Mouse (Mus musculus): ENCODE measurements around the gene Hipk2. TPM values are rescaled to one million over a fixed set of nuclear protein-coding genes. Genes with fewer than 3 reads are reported as not detected.

The Hipk2 gene
- polyA plus RNA-seq, 1 experiment from 2014 or later, result 16.0 TPM

DNA sequence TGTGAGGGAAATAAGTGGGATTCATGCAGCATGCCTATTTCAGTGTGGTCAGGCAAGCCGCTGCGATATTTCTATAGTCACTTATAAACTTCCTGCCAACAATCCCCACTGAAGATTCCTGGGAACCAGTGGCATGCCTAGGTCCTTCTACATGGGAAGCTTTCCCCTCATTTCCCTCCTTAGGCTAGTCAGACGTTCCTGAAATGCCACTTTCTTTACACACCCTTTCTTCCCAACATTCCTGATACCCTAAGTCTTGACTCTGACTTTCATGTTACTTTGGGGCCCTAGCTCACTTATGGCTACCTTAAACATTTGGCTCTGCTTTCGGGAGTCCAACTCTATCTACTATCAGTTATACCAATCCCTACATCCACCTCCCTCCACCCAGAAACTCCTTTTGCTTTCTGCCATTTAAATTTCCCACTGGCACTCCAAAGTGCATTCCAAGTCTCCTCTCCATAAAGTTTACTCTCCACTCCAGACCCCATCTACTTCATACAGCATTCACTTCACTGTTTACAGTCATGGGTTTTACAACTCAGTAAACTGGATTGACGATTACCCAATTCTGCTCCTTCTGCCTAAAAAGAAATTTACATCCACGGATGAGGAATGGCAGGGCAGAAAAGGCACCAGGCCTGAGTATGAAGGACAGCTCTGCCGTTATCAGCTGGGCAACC lies 103.0 kb downstream of the Hipk2 start:
- Histone ChIP-seq H3K27me3 (replicated peaks; ENCODE audit: control insufficient read depth, insufficient read depth, low read length) (no peaks in the 10 kb centered on the region), H3K4me3 (ENCODE audit: low read depth, low read length) (no peak overlapping the region), H3K9me3 (replicated peaks; ENCODE audit: control insufficient read depth, low read length) (no peaks in the 10 kb centered on the region), H3K4me1 (ENCODE audit: control insufficient read depth, insufficient read depth, low read length) (no peaks in the 10 kb centered on the region), H3K27ac (ENCODE audit: low read depth, low read length) (no peak overlapping the region), H3K9ac (ENCODE audit: low read length) (no peak overlapping the region), H3K36me3 (ENCODE audit: control insufficient read depth, insufficient read depth, low read length) (no peaks in the 10 kb centered on the region), H3K4me2 (ENCODE audit: low read length) (no peak overlapping the region)
- whole genome bisulfite sequencing, result 90% methylated on average over 7 of the region's 7 CpGs
- no peak for DNase-seq (ENCODE audit: low spot score)
- ATAC-seq, result no peak

DNA sequence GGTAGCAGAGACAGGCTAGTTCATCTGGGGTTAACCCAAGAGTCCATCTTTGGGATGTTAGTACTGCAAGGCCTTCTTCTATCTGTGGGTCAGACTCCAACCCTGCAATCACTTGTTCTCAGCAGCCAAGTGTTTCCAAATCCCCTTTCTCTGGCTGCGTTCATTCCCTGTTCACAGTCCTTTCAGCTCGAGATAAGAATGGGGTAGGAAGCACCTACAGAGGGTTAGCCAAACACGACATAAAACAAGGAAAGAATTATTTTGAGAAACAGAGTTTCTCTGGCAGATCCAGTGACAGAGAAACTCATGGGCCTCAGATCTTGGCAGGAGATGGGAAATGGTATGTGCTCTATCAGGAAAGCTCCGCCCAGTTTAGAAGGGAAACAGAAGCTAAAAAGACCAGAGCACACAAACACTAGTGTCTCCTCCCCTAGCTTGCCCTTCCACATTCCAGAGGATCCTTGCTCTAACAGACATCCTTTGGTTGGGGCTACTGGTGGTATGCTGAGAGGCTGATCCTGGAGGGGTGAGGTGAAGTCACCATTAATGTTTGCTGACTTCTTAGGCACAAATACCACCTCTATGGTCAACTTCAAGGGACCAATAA lies 104.8 kb downstream of the Hipk2 start:
- Histone ChIP-seq H3K9ac (ENCODE audit: low read length) (no peak overlapping the region), H3K27ac (ENCODE audit: low read depth, low read length) (no peak overlapping the region), H3K4me3 (ENCODE audit: low read depth, low read length) (no peak overlapping the region), H3K4me2 (ENCODE audit: low read length) (no peak overlapping the region), H3K36me3 (ENCODE audit: control insufficient read depth, insufficient read depth, low read length) (no peaks in the 10 kb centered on the region), H3K9me3 (replicated peaks; ENCODE audit: control insufficient read depth, low read length) (no peaks in the 10 kb centered on the region), H3K27me3 (replicated peaks; ENCODE audit: control insufficient read depth, insufficient read depth, low read length) (no peaks in the 10 kb centered on the region), H3K4me1 (ENCODE audit: control insufficient read depth, insufficient read depth, low read length) (no peaks in the 10 kb centered on the region)
- no peak for DNase-seq (ENCODE audit: low spot score)
- WGBS, result 79% methylated on average over 4 of the region's 4 CpGs
- no peak for ATAC-seq

DNA sequence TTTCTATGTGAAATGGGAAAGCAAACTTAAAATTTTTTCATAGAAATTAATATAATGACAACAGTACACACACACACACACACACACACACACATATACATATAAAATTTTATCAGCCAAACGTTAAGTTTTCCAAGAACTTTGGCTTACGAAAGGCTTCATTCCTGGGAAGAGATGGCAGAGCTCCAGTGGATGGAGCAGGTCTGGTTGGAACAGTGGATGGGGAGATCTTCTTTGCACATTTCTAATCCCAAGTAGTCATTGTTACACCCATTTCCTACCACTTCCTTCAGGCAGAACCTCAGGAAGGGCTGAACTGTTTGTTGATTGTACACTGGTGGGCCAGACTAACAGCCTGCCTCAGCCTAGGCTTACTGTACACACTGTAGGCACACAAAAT lies 106.3 kb downstream of the Hipk2 start:
- 96% methylated on average over 2 of the region's 2 CpGs for WGBS
- H3K9ac ChIP-seq (ENCODE audit: low read length), result no peak overlapping the region
- H3K36me3 ChIP-seq (ENCODE audit: control insufficient read depth, insufficient read depth, low read length), result no peaks in the 10 kb centered on the region
- no peaks in the 10 kb centered on the region for H3K9me3 ChIP-seq (replicated peaks; ENCODE audit: control insufficient read depth, low read length)
- H3K4me1 ChIP-seq (ENCODE audit: control insufficient read depth, insufficient read depth, low read length), result no peaks in the 10 kb centered on the region
- no peaks in the 10 kb centered on the region for H3K27me3 ChIP-seq (replicated peaks; ENCODE audit: control insufficient read depth, insufficient read depth, low read length)
- ATAC-seq (no peak), DNase-seq (ENCODE audit: low spot score) (no peak)
- no peak overlapping the region for H3K4me2 ChIP-seq (ENCODE audit: low read length)
- no peak overlapping the region for H3K4me3 ChIP-seq (ENCODE audit: low read depth, low read length)
- no peak overlapping the region for H3K27ac ChIP-seq (ENCODE audit: low read depth, low read length)

- DNase-seq (ENCODE audit: low spot score) (peak; percentile 30), ATAC-seq (no peak)
- Histone ChIP-seq H3K4me3 (ENCODE audit: low read depth, low read length) (no peak overlapping the region), H3K9ac (ENCODE audit: low read length) (no peak overlapping the region), H3K9me3 (replicated peaks; ENCODE audit: control insufficient read depth, low read length) (no peaks in the 10 kb centered on the region), H3K36me3 (ENCODE audit: control insufficient read depth, insufficient read depth, low read length) (no peaks in the 10 kb centered on the region), H3K27me3 (replicated peaks; ENCODE audit: control insufficient read depth, insufficient read depth, low read length) (no peaks in the 10 kb centered on the region), H3K4me1 (ENCODE audit: control insufficient read depth, insufficient read depth, low read length) (peaks cover 14% of the 10 kb centered on the region), H3K27ac (ENCODE audit: low read depth, low read length) (no peak overlapping the region), H3K4me2 (ENCODE audit: low read length) (no peak overlapping the region)
- 62% methylated on average over 6 of the region's 6 CpGs for WGBS
Measured at GRCm38 (mm10) chr6:38762588-38763265, 113.2 kb downstream of the Hipk2 start.

- DNase-seq (ENCODE audit: low spot score) (no peak), ATAC-seq (no peak)
- Histone ChIP-seq H3K4me3 (ENCODE audit: low read depth, low read length) (no peak overlapping the region), H3K4me2 (ENCODE audit: low read length) (no peak overlapping the region), H3K36me3 (ENCODE audit: control insufficient read depth, insufficient read depth, low read length) (no peaks in the 10 kb centered on the region), H3K9ac (ENCODE audit: low read length) (no peak overlapping the region), H3K27ac (ENCODE audit: low read depth, low read length) (no peak overlapping the region), H3K4me1 (ENCODE audit: control insufficient read depth, insufficient read depth, low read length) (peaks cover 14% of the 10 kb centered on the region), H3K9me3 (replicated peaks; ENCODE audit: control insufficient read depth, low read length) (no peaks in the 10 kb centered on the region), H3K27me3 (replicated peaks; ENCODE audit: control insufficient read depth, insufficient read depth, low read length) (no peaks in the 10 kb centered on the region)
- 42% methylated on average over 7 of the region's 7 CpGs for WGBS
Measured at GRCm38 (mm10) chr6:38762006-38762405, 114.0 kb downstream of the Hipk2 start.

DNA sequence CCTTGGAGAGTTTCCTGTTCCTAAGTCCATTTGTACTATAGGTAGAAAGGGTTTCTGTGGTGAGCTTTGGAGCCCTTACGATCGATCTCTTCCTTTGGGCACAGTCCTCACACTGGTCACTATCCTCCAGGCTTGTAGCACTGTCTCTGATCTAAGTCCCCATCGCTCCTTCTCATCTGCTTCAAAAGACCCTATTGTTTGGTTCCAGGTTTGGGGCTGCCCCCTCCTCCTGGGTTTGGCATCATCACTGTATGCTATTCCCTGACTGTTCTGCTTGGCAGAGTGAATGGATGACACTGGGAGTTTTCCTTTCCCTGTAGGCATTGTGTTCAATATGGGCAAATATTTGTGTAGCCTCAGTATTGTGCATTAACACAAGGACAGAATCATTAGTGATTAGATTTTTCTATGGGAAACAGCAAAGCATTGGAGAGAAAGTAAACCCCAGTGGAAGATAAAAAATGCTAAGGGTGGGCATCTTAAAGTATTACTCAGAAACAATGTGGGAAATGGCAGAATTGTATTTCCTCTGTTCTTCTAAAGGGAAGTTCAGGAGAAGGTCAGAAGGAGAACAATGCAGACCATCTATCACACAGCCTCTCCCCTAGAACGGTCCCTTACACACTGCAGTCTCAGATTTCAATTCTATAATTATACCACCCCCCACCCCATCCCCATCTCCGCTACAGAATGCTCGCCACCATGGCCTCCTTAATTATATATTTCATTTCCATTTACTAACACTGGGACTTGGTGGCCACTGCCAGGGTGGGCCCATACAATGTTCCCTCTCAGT lies 114.9 kb downstream of the Hipk2 start:
- H3K36me3 ChIP-seq (ENCODE audit: control insufficient read depth, insufficient read depth, low read length), result no peaks in the 10 kb centered on the region
- H3K27me3 ChIP-seq (replicated peaks; ENCODE audit: control insufficient read depth, insufficient read depth, low read length), result no peaks in the 10 kb centered on the region
- no peak overlapping the region for H3K4me2 ChIP-seq (ENCODE audit: low read length)
- no peak overlapping the region for H3K9ac ChIP-seq (ENCODE audit: low read length)
- H3K4me3 ChIP-seq (ENCODE audit: low read depth, low read length), result no peak overlapping the region
- no peak for DNase-seq (ENCODE audit: low spot score)
- peaks cover 14% of the 10 kb centered on the region for H3K4me1 ChIP-seq (ENCODE audit: control insufficient read depth, insufficient read depth, low read length)
- H3K9me3 ChIP-seq (replicated peaks; ENCODE audit: control insufficient read depth, low read length), result no peaks in the 10 kb centered on the region
- no peak overlapping the region for H3K27ac ChIP-seq (ENCODE audit: low read depth, low read length)
- no peak for ATAC-seq
- 53% methylated on average over 6 of the region's 6 CpGs for WGBS

GRCm38 (mm10) chr6:38759922-38760620 lies 115.9 kb downstream of the Hipk2 start:
- DNase-seq (ENCODE audit: low spot score) (peak; percentile 75), ATAC-seq (peak; percentile 66)
- Histone ChIP-seq H3K27ac (ENCODE audit: low read depth, low read length) (no peak overlapping the region), H3K9me3 (replicated peaks; ENCODE audit: control insufficient read depth, low read length) (no peaks in the 10 kb centered on the region), H3K27me3 (replicated peaks; ENCODE audit: control insufficient read depth, insufficient read depth, low read length) (no peaks in the 10 kb centered on the region), H3K36me3 (ENCODE audit: control insufficient read depth, insufficient read depth, low read length) (no peaks in the 10 kb centered on the region), H3K4me2 (ENCODE audit: low read length) (no peak overlapping the region), H3K4me3 (ENCODE audit: low read depth, low read length) (no peak overlapping the region), H3K4me1 (ENCODE audit: control insufficient read depth, insufficient read depth, low read length) (peaks cover 14% of the 10 kb centered on the region), H3K9ac (ENCODE audit: low read length) (no peak overlapping the region)
- 3% methylated on average over 6 of the region's 6 CpGs for WGBS

GRCm38 (mm10) chr6:38759186-38759585 lies 116.8 kb downstream of the Hipk2 start:
- Histone ChIP-seq H3K36me3 (ENCODE audit: control insufficient read depth, insufficient read depth, low read length) (no peaks in the 10 kb centered on the region), H3K27me3 (replicated peaks; ENCODE audit: control insufficient read depth, insufficient read depth, low read length) (no peaks in the 10 kb centered on the region), H3K27ac (ENCODE audit: low read depth, low read length) (no peak overlapping the region), H3K9me3 (replicated peaks; ENCODE audit: control insufficient read depth, low read length) (no peaks in the 10 kb centered on the region), H3K4me1 (ENCODE audit: control insufficient read depth, insufficient read depth, low read length) (peaks cover 14% of the 10 kb centered on the region), H3K4me3 (ENCODE audit: low read depth, low read length) (no peak overlapping the region), H3K9ac (ENCODE audit: low read length) (no peak overlapping the region), H3K4me2 (ENCODE audit: low read length) (no peak overlapping the region)
- WGBS, result 81% methylated on average over 3 of the region's 3 CpGs
- DNase-seq (ENCODE audit: low spot score) (no peak), ATAC-seq (no peak)

All from forebrain, embryonic 14.5 days (tissue).